Comparison of ENCODE assay signal across 8 mouse cellular contexts in genomic region chr11:84871046-84871445, GRCm38 (mm10). TPM values are rescaled to one million over a fixed set of nuclear protein-coding genes. Genes with fewer than 3 reads are reported as not detected.
DNase-seq lines count a peak whose midpoint lies in the region; ATAC-seq and TF ChIP-seq lines count a peak whose summit lies in the region.

No protein-coding gene starts in this region.

- H3K9me3 ChIP-seq in hindbrain, postnatal 0 days (ENCODE audit: low read length): no peaks in the 10 kb centered on the region
- H3K9me3 ChIP-seq in midbrain, embryonic 15.5 days: no peaks in the 10 kb centered on the region

- peak overlapping the region; percentile 76 for H3K4me2 ChIP-seq in hindbrain, postnatal 0 days (ENCODE audit: low read depth, low read length)
- H3K4me2 ChIP-seq in midbrain, embryonic 15.5 days: peak overlapping the region; percentile 57

- peak overlapping the region; percentile 97 for H3K9ac ChIP-seq in hindbrain, postnatal 0 days (replicated peaks; ENCODE audit: low read length)
- H3K9ac ChIP-seq in midbrain, embryonic 15.5 days: peak overlapping the region; percentile 93

- 0 out of 2 replicates have a peak, but pooled peaks cover 6% of the 10 kb centered on the region for H3K4me1 ChIP-seq in hindbrain, postnatal 0 days (ENCODE audit: insufficient read depth, low read length)
- H3K4me1 ChIP-seq in midbrain, embryonic 15.5 days: peaks cover 28% of the 10 kb centered on the region

- peak overlapping the region; percentile 100 for H3K27ac ChIP-seq in gastrocnemius, adult 2 months
- H3K27ac ChIP-seq in hindbrain, postnatal 0 days: peak overlapping the region; percentile 100
- H3K27ac ChIP-seq in midbrain, embryonic 15.5 days: peak overlapping the region; percentile 100

- H3K4me3 ChIP-seq in gastrocnemius, adult 2 months: peak overlapping the region; percentile 85
- peak overlapping the region; percentile 94 for H3K4me3 ChIP-seq in hindbrain, postnatal 0 days (ENCODE audit: low read length)
- H3K4me3 ChIP-seq in midbrain, embryonic 15.5 days: peak overlapping the region; percentile 75

- no peak for TF ChIP-seq CTCF in gastrocnemius, adult 2 months (IDR thresholded peaks at IDR 0.05)
- TF ChIP-seq CTCF in hindbrain, postnatal 0 days (IDR thresholded peaks at IDR 0.05; ENCODE audit: low read depth): no peak

- intact Hi-C loops in gastrocnemius, adult 2 months (cut with DNase I): loop anchor here (2.0 to 10.0 kb wide), 2 partner anchors 42 to 264 kb away; partner anchors contain the start of gene Dhrs11

- ATAC-seq in hindbrain, postnatal 0 days: no peak; the same call in 1 of the 2 replicates
- peak; percentile 51 for ATAC-seq in midbrain, embryonic 15.5 days (replicated peaks)

- 0% methylated on average over 10 of the region's 10 CpGs for WGBS in hindbrain, postnatal 0 days
- WGBS in midbrain, embryonic 15.5 days: under 1% methylated on average over 10 of the region's 10 CpGs

- no peak for DNase-seq in gastrocnemius, adult 2 months
- DNase-seq in gastrocnemius, postnatal 25 days: no peak
- peak; percentile 48 for DNase-seq in urinary bladder, postnatal 14 days (ENCODE audit: low spot score)
- DNase-seq in urinary bladder, postnatal 10 days (ENCODE audit: low spot score): no peak
- DNase-seq in hindbrain, postnatal 0 days (ENCODE audit: low spot score): no peak
- no peak for DNase-seq in right cerebral cortex, postnatal 25 days
- no peak for DNase-seq in urinary bladder, adult 18-20 months (ENCODE audit: low spot score in 2 of 2)

- H3K27me3 ChIP-seq in hindbrain, postnatal 0 days (ENCODE audit: insufficient read depth, low read length): no peaks in the 10 kb centered on the region
- no peaks in the 10 kb centered on the region for H3K27me3 ChIP-seq in midbrain, embryonic 15.5 days (replicated peaks)

- H3K36me3 ChIP-seq in hindbrain, postnatal 0 days (ENCODE audit: insufficient read depth, low read length): no peaks in the 10 kb centered on the region
- H3K36me3 ChIP-seq in midbrain, embryonic 15.5 days (replicated peaks): no peaks in the 10 kb centered on the region

RNA-seq across cellular contexts. Expression of gene Ggnbp2, which starts 0.4 kb away (rescaled TPM):
- total RNA-seq in gastrocnemius, adult 2 months (2021): 10 to 100 TPM; 35.5 to 45.7 TPM
- total RNA-seq in gastrocnemius, postnatal 25 days (2021): 10 to 100 TPM; 27.9 to 34.0 TPM
- 33.3 and 41.6 TPM in 2 replicates for total RNA-seq in hindbrain, postnatal 0 days (2014; rRNA removed)
- polyA plus RNA-seq in hindbrain, postnatal 0 days (2015; fragmentation: Nextera tagmentation; extraction: Ambion mirVana): 63.5 and 65.2 TPM in 2 replicates
- polyA plus RNA-seq in midbrain, embryonic 15.5 days (2015; fragmentation: Nextera tagmentation; extraction: Ambion mirVana): 71.8 and 72.8 TPM in 2 replicates

RNA-seq across cellular contexts. Expression of gene Myo19, which starts 8.9 kb away (rescaled TPM):
- total RNA-seq in gastrocnemius, adult 2 months (2021): 1 to 10 TPM; 3.1 to 4.6 TPM
- 1 to 10 TPM; 3.6 to 4.0 TPM for total RNA-seq in gastrocnemius, postnatal 25 days (2021)
- total RNA-seq in hindbrain, postnatal 0 days (2014; rRNA removed): 8.6 and 13.0 TPM in 2 replicates
- polyA plus RNA-seq in hindbrain, postnatal 0 days (2015; fragmentation: Nextera tagmentation; extraction: Ambion mirVana): 4.7 and 4.9 TPM in 2 replicates
- 6.0 and 7.2 TPM in 2 replicates for polyA plus RNA-seq in midbrain, embryonic 15.5 days (2015; fragmentation: Nextera tagmentation; extraction: Ambion mirVana)

RNA-seq across cellular contexts. Expression of gene Pigw, which starts 9.0 kb away (rescaled TPM):
- total RNA-seq in gastrocnemius, adult 2 months (2021): 1 to 10 TPM; 5.1 to 5.3 TPM
- total RNA-seq in gastrocnemius, postnatal 25 days (2021): 1 to 10 TPM; 4.6 to 5.1 TPM
- 1.9 and 3.6 TPM in 2 replicates for total RNA-seq in hindbrain, postnatal 0 days (2014; rRNA removed)
- 1.5 and 1.6 TPM in 2 replicates for polyA plus RNA-seq in hindbrain, postnatal 0 days (2015; fragmentation: Nextera tagmentation; extraction: Ambion mirVana)
- 2.3 and 2.5 TPM in 2 replicates for polyA plus RNA-seq in midbrain, embryonic 15.5 days (2015; fragmentation: Nextera tagmentation; extraction: Ambion mirVana)

RNA-seq across cellular contexts. Expression of gene Dhrs11, which starts 42.3 kb away (rescaled TPM):
- 10 to 100 TPM; 34.5 to 36.6 TPM for total RNA-seq in gastrocnemius, adult 2 months (2021)
- 10 to 100 TPM; 34.1 to 35.2 TPM for total RNA-seq in gastrocnemius, postnatal 25 days (2021)
- total RNA-seq in hindbrain, postnatal 0 days (2014; rRNA removed): 12.4 and 14.3 TPM in 2 replicates
- polyA plus RNA-seq in hindbrain, postnatal 0 days (2015; fragmentation: Nextera tagmentation; extraction: Ambion mirVana): 13.8 and 16.4 TPM in 2 replicates
- polyA plus RNA-seq in midbrain, embryonic 15.5 days (2015; fragmentation: Nextera tagmentation; extraction: Ambion mirVana): 6.6 and 8.7 TPM in 2 replicates

RNA-seq across cellular contexts. Expression of gene Znhit3, which starts 45.1 kb away (rescaled TPM):
- 10 to 100 TPM; 13.7 to 16.5 TPM for total RNA-seq in gastrocnemius, adult 2 months (2021)
- 10 to 100 TPM in 1 of 2 experiments, 1 to 10 TPM in 1; 9.6 to 10.2 TPM for total RNA-seq in gastrocnemius, postnatal 25 days (2021)
- total RNA-seq in hindbrain, postnatal 0 days (2014; rRNA removed): 36.7 and 44.4 TPM in 2 replicates
- 85.9 and 89.3 TPM in 2 replicates for polyA plus RNA-seq in hindbrain, postnatal 0 days (2015; fragmentation: Nextera tagmentation; extraction: Ambion mirVana)
- 61.8 and 62.8 TPM in 2 replicates for polyA plus RNA-seq in midbrain, embryonic 15.5 days (2015; fragmentation: Nextera tagmentation; extraction: Ambion mirVana)
